Mouse (Mus musculus): ENCODE measurements around the gene Ptpa.

Ptpa gene

GRCm38 (mm10) chr2:30436809-30437208, 21.0 kb downstream of the Ptpa start:
- no peak for DNase-seq (ENCODE audit: low spot score)

GRCm38 (mm10) chr2:30437791-30438190, 22.0 kb downstream of the Ptpa start:
- no peak for DNase-seq (ENCODE audit: low spot score)

- no peak for DNase-seq (ENCODE audit: low spot score)
These were observed 23.8 kb downstream of the Ptpa start for GRCm38 (mm10) chr2:30439631-30440030.

- DNase-seq (ENCODE audit: low spot score) = no peak
These were observed 24.4 kb downstream of the Ptpa start for GRCm38 (mm10) chr2:30440211-30440700.

GRCm38 (mm10) chr2:30440701-30441517, 25.1 kb downstream of the Ptpa start:
- DNase-seq (ENCODE audit: low spot score) = no peak

GRCm38 (mm10) chr2:30441518-30442497, 26.0 kb downstream of the Ptpa start:
- no peak for DNase-seq (ENCODE audit: low spot score)

- DNase-seq (ENCODE audit: low spot score) = no peak
These were observed 26.7 kb downstream of the Ptpa start for GRCm38 (mm10) chr2:30442498-30442890.

GRCm38 (mm10) chr2:30443281-30443680, 27.4 kb downstream of the Ptpa start:
- no peak for DNase-seq (ENCODE audit: low spot score)

- no peak for DNase-seq (ENCODE audit: low spot score)
These were observed 28.2 kb downstream of the Ptpa start for GRCm38 (mm10) chr2:30444006-30444405.

GRCm38 (mm10) chr2:30444450-30444849, 28.6 kb downstream of the Ptpa start:
- no peak for DNase-seq (ENCODE audit: low spot score)

GRCm38 (mm10) chr2:30445312-30445711, 29.5 kb downstream of the Ptpa start:
- DNase-seq (ENCODE audit: low spot score) = no peak

- DNase-seq (ENCODE audit: low spot score) = no peak
These were observed 31.3 kb downstream of the Ptpa start for GRCm38 (mm10) chr2:30446891-30447826.

GRCm38 (mm10) chr2:30448371-30448770, 32.5 kb downstream of the Ptpa start:
- no peak for DNase-seq (ENCODE audit: low spot score)

- DNase-seq (ENCODE audit: low spot score) = no peak
These were observed 34.7 kb downstream of the Ptpa start for GRCm38 (mm10) chr2:30450530-30450929.

- no peak for DNase-seq (ENCODE audit: low spot score)
These were observed 35.7 kb downstream of the Ptpa start for GRCm38 (mm10) chr2:30451525-30451924.

GRCm38 (mm10) chr2:30453570-30453969, 37.7 kb downstream of the Ptpa start:
- no peak for DNase-seq (ENCODE audit: low spot score)

GRCm38 (mm10) chr2:30454587-30454986, 38.7 kb downstream of the Ptpa start:
- DNase-seq (ENCODE audit: low spot score) = no peak

- DNase-seq (ENCODE audit: low spot score) = no peak
These were observed 40.5 kb downstream of the Ptpa start for GRCm38 (mm10) chr2:30456104-30456980.

- DNase-seq (ENCODE audit: low spot score) = no peak
These were observed 42.5 kb downstream of the Ptpa start for GRCm38 (mm10) chr2:30458349-30458748.

GRCm38 (mm10) chr2:30459241-30459640, 43.4 kb downstream of the Ptpa start:
- no peak for DNase-seq (ENCODE audit: low spot score)

All from urinary bladder, postnatal 10 days (tissue).